Mouse (Mus musculus) embryonic facial prominence, embryonic 14.5 days (tissue): Measurements from ENCODE around the gene Pitpna. TPM values are rescaled to one million over a fixed set of nuclear protein-coding genes. Genes with fewer than 3 reads are reported as not detected.
A peak's percentile ranks its signal among the peaks of the same experiment; 100 is the strongest.

Experiments
- ATAC-seq: fragments of 200-750 bp; cut with Nextera tagmentation; 2 replicates; pipeline ENCODE4 v1.8.0; 2017; ENCODE audit warnings: low read depth, moderate number of reproducible peaks, moderate TSS enrichment
- DNase-seq: peaks from one replicate; pipeline ENCODE4 v3.0.0-alpha.2; 2015; ENCODE audit warnings: low spot score
- H3K27ac ChIP-seq: fragments of 300-500 bp; sonication (generic); replicated peaks from 2 replicates; pipeline ENCODE4 v1.5.1; 2014; ENCODE audit warnings: low read depth, mild to moderate bottlenecking, low read length, moderate library complexity
- H3K27me3 ChIP-seq: fragments of 300-500 bp; sonication (generic); replicated peaks from 2 replicates; pipeline ENCODE4 v1.6.1; 2014; ENCODE audit warnings: low read length; ENCODE audit not compliant: control insufficient read depth, insufficient read depth
- H3K36me3 ChIP-seq: fragments of 300-500 bp; sonication (generic); 2 replicates; pipeline ENCODE4 v1.6.1; 2014; ENCODE audit warnings: low read length, mixed read lengths; ENCODE audit not compliant: control insufficient read depth, insufficient read depth
- H3K4me1 ChIP-seq: fragments of 300-500 bp; sonication (generic); 2 replicates; pipeline ENCODE4 v1.6.1; 2014; ENCODE audit warnings: antibody characterized with exemption, low read length; ENCODE audit not compliant: control insufficient read depth, insufficient read depth
- H3K4me2 ChIP-seq: fragments of 300-500 bp; sonication (generic); 2 replicates; pipeline ENCODE4 v1.6.1; 2014; ENCODE audit warnings: low read depth, mild to moderate bottlenecking, low read length, moderate library complexity, mixed read lengths
- H3K4me3 ChIP-seq: fragments of 300-500 bp; sonication (generic); 2 replicates; pipeline ENCODE4 v1.5.1; 2014; ENCODE audit warnings: low read depth, mild to moderate bottlenecking, low read length
- H3K9ac ChIP-seq: fragments of 300-500 bp; sonication (generic); 2 replicates; pipeline ENCODE4 v1.6.1; 2014; ENCODE audit warnings: low read depth, mild to moderate bottlenecking, low read length, moderate library complexity, mixed read lengths
- H3K9me3 ChIP-seq: fragments of 300-500 bp; sonication (generic); 2 replicates; pipeline ENCODE4 v1.6.1; 2016; ENCODE audit warnings: low read length; ENCODE audit not compliant: control insufficient read depth
- WGBS: fragments of 180-500 bp; shearing (Covaris S2); extraction: QIAGEN DNeasy Blood & Tissue Kit; methylation state at CpG from one replicate; pipeline ENCODE4 v1.1.7; 2014; 5-methylcytosine and 5-hydroxymethylcytosine counted together
- microRNA-seq: library from miRNA; unstranded; fragments of <30 nt; microRNA quantifications from one replicate; pipeline ENCODE4, GENCODE M21; 2016; ENCODE audit warnings: borderline number of aligned reads
- polyA plus RNA-seq: library from polyadenylated mRNA; unstranded; fragments of >200 nt; fragmentation: Nextera tagmentation; extraction: Ambion mirVana; gene quantifications from 2 replicates; pipeline ENCODE4 v1.2.1, GENCODE M21; 2014

The Pitpna gene
- polyA plus RNA-seq, 1 experiment from 2014 or later = 86.3 TPM

DNA sequence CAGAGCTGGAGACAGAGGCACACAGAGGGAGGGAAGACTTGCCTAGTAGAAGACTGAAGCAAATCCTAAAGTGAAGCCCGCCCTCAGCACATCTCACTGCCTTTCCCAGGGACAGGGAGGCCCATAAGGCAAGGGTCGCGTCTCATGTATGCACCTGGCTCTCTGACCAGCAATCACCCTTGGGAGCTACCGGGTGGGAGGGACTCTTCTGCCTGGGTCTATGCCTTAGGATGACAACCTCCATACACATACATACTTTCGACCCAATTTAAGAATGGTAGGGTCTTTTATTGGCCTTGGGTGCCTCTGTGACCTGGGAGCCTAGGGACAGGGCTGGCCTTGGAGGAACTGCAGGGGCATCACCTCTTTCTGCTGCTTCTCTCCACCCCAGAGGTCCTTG lies 85.5 kb downstream of the Pitpna start:
- Histone ChIP-seq H3K4me1 (no peaks in the 10 kb centered on the region), H3K36me3 (peaks cover 52% of the 10 kb centered on the region), H3K9ac (no peak overlapping the region), H3K4me2 (no peak overlapping the region), H3K4me3 (no peak overlapping the region), H3K9me3 (no peaks in the 10 kb centered on the region), H3K27me3 (no peaks in the 10 kb centered on the region), H3K27ac (no peak overlapping the region)
- WGBS = 85% methylated on average over 5 of the region's 5 CpGs
- DNase-seq (no peak), ATAC-seq (no peak)

GRCm38 (mm10) chr11:75674875-75675274 lies 87.0 kb downstream of the Pitpna start:
- no peak for ATAC-seq
- Histone ChIP-seq H3K27ac (no peak overlapping the region), H3K27me3 (no peaks in the 10 kb centered on the region), H3K4me1 (no peaks in the 10 kb centered on the region), H3K36me3 (peaks cover 38% of the 10 kb centered on the region), H3K4me2 (no peak overlapping the region), H3K4me3 (no peak overlapping the region), H3K9ac (no peak overlapping the region), H3K9me3 (no peaks in the 10 kb centered on the region)
- no peak for DNase-seq
- 78% methylated on average over 3 of the region's 3 CpGs for whole genome bisulfite sequencing

GRCm38 (mm10) chr11:75677881-75678746 lies 90.2 kb downstream of the Pitpna start:
- peak overlapping the region; percentile 97 for H3K9ac ChIP-seq
- ATAC-seq (no peak), DNase-seq (no peak)
- WGBS = 85% methylated on average over 3 of the region's 3 CpGs
- H3K36me3 ChIP-seq = peaks cover 13% of the 10 kb centered on the region
- H3K27me3 ChIP-seq = no peaks in the 10 kb centered on the region
- H3K4me2 ChIP-seq = peak overlapping the region; percentile 75
- peaks cover 9% of the 10 kb centered on the region for H3K4me1 ChIP-seq
- H3K27ac ChIP-seq = 0 out of 2 replicates have a peak overlapping the region, but pooled peaks have one; percentile 15
- no peaks in the 10 kb centered on the region for H3K9me3 ChIP-seq
- H3K4me3 ChIP-seq = peak overlapping the region; percentile 99

Small RNAs within 50 kb of the gene (microRNA-seq; reads per million reads assigned to microRNA genes)
- not detected for gene Mir3971

Other genes starting within 250 kb of the Pitpna start
- 85.0 and 85.8 TPM in 2 replicates for gene Rpa1, start 239.8 kb upstream of the Pitpna start, polyA plus RNA-seq
- 7.8 and 10.2 TPM in 2 replicates for gene Smyd4, start 239.7 kb upstream of the Pitpna start, polyA plus RNA-seq
- 354 and 373 TPM in 2 replicates for gene Serpinf1, start 165.4 kb upstream of the Pitpna start, polyA plus RNA-seq
- not detected in 2 replicates for gene Serpinf2, start 148.5 kb upstream of the Pitpna start, polyA plus RNA-seq
- 5.7 and 7.0 TPM in 2 replicates for gene Wdr81, start 133.4 kb upstream of the Pitpna start, polyA plus RNA-seq
- gene Tlcd2, start 126.4 kb upstream of the Pitpna start, polyA plus RNA-seq = 19.1 and 22.7 TPM in 2 replicates
- 76.6 and 83.5 TPM in 2 replicates for gene Prpf8, start 101.3 kb upstream of the Pitpna start, polyA plus RNA-seq
- 0.59 and 0.70 TPM in 2 replicates for gene Rilp, start 78.0 kb upstream of the Pitpna start, polyA plus RNA-seq
- gene Scarf1, start 74.6 kb upstream of the Pitpna start, polyA plus RNA-seq = 6.9 and 7.2 TPM in 2 replicates
- gene Slc43a2, start 56.4 kb upstream of the Pitpna start, polyA plus RNA-seq = 4.3 and 5.3 TPM in 2 replicates
- gene Inpp5k, start 42.9 kb downstream of the Pitpna start, polyA plus RNA-seq = 23.7 and 29.2 TPM in 2 replicates
- 45.5 and 49.7 TPM in 2 replicates for gene Myo1c, start 62.4 kb downstream of the Pitpna start, polyA plus RNA-seq
- gene Crk, start 91.2 kb downstream of the Pitpna start, polyA plus RNA-seq = 106 TPM in 2 replicates
- 788 and 838 TPM in 2 replicates for gene Ywhae, start 144.8 kb downstream of the Pitpna start, polyA plus RNA-seq
- 1.2 and 1.7 TPM in 2 replicates for gene Doc2b, start 208.0 kb downstream of the Pitpna start, polyA plus RNA-seq